Mouse (Mus musculus): ENCODE results near the gene Nrcam.

The Nrcam gene

GRCm38 (mm10) chr12:44371076-44371710 is 42.5 kb downstream of the Nrcam start:
- no peak for DNase-seq

DNA sequence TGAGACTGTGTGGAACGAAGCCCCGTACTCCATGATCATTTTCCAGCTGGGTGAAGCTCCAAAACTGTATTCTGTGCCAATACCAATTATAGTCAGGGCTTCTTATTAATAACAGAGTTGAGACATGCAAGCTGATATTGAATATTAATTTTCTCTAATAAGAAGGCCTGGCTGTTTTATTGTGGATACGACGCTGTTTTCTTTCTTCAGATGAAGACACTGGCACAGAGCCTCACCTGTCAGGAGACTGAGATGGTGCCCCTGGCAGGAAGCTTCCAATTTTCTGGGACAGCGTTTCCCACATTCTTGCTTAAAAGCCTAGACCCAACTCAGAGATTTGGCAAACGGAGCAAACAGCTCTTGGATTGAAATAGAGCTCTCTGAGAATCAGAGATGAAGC is 47.3 kb downstream of the Nrcam start:
- no peak for DNase-seq

GRCm38 (mm10) chr12:44378431-44379161 is 49.9 kb downstream of the Nrcam start:
- no peak for DNase-seq

DNA sequence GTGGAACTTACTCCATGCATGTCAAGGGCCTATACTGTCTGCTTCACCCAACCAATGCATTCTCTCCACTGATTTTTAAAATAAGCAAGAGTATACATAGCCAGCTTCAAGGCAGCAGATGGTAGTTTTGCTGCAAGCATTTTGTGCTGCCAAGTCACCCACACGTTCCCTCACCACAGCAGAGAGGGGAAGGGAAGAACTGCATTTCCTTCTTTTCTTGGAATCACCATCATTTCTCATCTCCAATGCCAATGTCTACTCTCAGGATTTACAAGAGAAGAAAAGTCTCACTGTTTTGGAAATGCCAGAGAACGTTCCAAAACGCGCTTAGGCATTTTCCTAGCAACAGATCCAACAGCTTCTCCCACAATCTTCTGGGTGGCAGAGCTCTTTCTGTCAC is 52.1 kb downstream of the Nrcam start:
- no peak for DNase-seq

GRCm38 (mm10) chr12:44386398-44386797 is 57.7 kb downstream of the Nrcam start:
- no peak for DNase-seq

DNA sequence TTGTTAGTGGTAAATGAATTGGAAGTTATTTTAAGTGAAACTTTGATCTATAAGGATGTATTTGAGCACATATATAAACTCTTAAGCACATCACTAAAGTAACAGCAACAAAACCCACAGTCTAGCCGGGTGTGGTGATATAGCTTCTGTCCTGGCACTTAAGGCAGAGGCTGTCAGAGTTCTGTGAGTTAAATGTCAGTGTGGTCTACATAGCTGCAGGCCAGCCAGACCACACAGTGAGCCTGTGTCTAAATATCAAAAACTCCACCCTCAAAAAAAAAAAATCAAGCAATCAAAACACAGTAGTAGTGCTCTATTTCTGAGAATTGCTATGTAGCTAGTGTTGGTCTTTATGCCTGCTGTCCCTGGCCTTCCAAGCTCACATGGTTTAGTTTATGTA is 59.5 kb downstream of the Nrcam start:
- DNase-seq = no peak

DNA sequence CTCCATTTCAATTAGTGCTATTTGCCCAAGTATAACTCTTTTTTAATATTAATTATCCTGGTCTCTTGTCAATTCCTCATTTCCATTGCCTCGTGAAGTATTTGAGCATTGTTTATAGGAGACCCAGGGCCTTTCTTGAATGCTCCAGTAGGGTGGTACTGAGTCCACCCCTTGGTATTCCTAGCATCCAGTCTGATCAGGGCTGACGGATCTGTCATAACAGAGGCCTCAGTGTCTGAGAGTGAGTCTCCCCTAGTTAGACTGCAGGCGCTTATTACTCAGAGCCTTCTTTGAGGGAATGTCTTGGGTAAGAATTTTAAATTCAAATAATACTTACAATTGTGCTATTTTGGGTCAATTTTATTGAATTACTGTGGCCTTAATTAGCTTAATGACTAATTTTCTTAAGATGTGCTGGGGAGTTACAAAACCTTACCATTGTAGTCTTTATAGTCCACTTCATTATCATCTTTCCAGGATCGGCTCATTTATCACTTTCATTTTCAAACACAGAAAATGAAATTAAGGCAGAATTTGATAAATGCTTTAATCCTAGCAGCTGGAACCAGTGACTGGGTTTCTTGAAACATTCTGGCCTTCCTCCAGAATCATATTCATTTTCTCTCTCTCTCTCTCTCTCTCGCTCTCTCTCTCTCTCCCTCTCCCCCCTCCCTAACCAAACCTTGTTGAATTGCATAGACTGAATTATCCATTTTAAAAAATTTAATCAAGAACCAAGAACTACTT is 61.9 kb downstream of the Nrcam start:
- no peak for DNase-seq

- DNase-seq = no peak
Measured at GRCm38 (mm10) chr12:44394901-44395300, 66.2 kb downstream of the Nrcam start.

GRCm38 (mm10) chr12:44397782-44398181 is 69.1 kb downstream of the Nrcam start:
- no peak for DNase-seq

DNA sequence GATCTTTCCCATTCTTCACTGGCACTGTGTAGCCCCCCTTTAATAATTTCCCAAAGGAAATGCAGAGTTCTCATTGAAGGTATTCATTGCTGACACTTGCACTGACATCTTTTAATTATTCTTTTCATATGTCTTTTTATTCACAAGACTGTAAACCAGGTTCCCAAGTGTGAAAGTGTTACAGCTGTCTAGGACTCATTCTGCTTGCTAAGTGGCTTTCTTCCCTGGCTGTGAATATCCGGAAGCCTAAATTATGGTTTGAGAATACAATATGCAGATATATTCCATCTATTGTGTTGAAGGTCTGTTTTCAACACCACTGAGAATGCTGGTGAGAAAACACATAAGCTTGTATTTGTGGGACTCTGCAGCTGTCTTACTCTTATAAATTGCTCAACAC is 73.4 kb downstream of the Nrcam start:
- no peak for DNase-seq

DNA sequence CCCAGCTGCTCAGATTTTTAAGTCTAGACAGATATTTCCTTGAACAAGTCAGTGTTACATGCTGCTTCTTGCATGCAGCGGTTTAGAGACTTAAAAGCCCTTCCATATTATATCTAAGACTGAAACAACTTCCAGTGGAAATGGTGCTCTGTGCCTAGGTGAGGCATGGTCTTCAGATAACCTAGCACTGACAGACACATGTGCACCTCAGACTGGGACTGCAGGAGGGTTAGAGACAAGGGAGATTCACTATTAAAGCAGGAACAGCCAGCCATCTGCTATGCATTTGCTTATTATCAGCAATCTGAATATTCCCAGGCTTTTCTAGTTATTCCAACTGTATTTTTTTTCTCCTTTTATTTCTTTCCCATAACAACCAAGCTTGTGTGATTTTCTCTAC is 74.6 kb downstream of the Nrcam start:
- DNase-seq = no peak

- no peak for DNase-seq
Measured at GRCm38 (mm10) chr12:44403731-44404424, 75.2 kb downstream of the Nrcam start.

DNA sequence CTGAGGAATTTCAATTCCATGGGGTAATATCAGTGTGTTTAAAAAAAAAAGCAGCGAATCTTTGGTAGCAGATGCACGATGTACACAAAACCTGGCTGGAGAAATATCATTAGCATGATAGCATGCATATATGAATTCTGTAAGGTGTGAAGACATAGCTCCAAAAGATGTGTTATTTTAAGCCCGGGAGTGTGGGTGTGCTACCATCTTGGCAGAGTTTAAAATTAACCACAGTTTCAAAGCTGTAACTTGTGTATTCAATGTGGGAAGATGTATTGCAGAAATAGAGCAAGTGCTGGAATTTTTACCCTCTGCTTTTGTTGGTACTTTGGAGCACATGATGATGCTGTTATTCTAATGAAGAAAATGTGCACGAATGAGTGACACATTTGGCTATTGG is 81.1 kb downstream of the Nrcam start:
- no peak for DNase-seq

DNA sequence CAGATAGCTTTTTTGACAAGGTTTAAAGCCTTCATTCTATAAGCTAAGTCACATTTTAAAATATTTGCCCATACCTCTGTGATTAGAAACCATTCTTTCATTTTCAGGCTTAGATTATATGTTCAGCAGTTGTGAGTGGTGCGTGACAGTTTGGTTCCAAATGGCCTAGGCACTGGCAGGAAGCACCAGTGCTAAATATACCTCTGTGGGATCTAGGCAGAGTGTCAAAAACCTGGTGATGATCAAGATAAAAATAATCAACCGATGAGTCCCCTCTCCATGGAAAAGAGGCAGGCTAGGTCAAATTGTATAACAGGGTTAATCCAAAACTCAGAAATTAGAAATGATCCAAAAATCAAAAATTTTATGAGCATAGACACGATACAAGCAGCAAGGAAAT is 82.3 kb downstream of the Nrcam start:
- no peak for DNase-seq

GRCm38 (mm10) chr12:44422154-44422866 is 93.6 kb downstream of the Nrcam start:
- no peak for DNase-seq

DNA sequence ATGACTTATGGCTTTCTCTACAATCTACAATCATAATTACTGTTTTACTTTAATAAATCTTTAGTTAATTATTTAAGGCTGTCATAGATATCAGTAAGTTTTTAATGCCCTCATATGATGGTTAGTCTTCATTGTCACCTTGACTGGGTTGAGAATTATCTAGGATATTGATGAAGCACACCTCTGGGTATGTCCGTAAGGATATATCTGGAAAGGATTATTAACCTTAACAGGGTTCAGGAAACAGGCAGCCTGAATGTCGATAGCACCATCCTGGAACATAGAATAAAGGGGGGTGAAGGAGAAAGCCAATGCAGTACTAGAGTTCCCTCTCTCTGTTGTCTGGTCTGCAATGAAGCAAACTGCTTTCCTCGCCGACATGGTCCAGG is 94.2 kb downstream of the Nrcam start:
- DNase-seq = no peak

DNA sequence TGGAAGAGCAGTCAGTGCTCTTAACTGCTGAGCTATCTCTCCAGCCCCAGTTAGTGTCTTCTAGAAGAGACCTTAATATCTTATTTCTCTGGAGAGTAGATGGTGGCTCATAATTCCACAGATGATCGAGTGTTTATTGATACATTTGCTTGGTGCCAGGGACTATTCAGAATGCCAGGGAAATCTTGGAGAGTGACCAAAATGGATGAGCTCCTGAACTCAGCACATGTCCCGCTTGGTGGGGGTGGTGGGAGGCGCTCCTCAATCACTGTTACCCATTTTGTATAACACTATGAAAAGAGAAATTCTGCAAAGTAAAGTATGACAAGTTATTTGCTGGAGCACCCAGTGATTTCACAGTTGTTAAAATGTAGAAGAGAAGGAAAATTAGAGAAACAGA is 95.3 kb downstream of the Nrcam start:
- DNase-seq = no peak

DNA sequence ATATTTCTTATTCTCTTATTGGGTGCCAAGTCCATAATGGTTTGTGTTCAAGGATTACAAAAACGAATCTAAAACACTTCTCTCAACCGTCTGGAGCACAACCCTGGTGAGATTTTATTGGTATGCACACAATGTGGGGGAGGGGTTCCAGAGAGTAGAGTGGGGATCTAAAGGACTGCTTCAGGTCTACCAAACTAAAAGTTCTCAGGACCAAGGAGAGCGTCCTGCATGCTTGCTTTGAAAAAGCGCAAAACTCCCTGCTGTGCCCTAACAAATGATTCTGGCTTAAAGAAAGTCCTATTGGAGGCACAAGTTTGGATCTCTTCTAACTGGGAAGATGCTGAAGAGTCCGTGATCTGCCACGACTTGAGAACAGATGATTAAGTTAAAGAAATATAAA is 96.4 kb downstream of the Nrcam start:
- DNase-seq = no peak

- DNase-seq = no peak
Measured at GRCm38 (mm10) chr12:44430335-44430734, 101.7 kb downstream of the Nrcam start.

DNA sequence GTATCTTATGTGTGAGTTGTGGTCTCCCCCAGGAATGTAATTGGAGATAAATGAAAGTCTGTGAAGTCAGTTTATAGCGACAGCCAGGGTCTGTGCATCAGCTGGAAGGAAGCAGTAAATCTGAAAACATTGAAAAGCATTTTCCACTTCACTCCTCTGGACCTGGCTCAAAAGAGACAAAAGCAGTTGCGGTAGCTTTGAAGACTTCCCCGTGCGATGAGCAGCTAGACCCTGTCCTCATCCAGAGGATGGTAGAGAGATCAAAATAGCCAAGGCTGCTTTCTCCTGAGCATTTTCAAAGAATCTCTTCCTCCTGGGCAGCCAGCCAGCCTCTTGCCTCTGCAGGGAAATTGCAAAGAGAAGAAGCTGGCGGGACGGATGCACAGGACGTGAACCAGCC is 102.3 kb downstream of the Nrcam start:
- no peak for DNase-seq

DNA sequence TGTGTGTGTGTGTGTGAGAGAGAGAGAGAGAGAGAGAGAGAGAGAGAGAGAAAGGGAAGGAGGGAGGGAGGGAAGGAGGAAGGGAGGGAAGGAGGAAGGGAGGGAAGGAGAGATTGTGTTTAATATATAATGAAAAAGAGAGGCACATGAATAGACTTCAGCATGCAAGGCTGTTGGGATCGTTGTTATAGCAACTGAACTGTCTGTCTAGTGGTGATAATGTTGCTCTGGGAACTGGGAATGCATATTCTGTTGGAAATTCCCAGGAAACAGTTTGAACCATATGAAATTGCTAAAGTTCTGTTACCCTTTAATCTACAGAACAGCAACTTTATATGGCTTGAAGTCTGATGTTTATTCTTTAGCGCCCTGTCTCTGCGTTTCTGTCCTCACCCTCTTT is 104.0 kb downstream of the Nrcam start:
- DNase-seq = no peak

GRCm38 (mm10) chr12:44437046-44437827 is 108.6 kb downstream of the Nrcam start:
- no peak for DNase-seq
